Comparison of ENCODE assay signal across 13 mouse cellular contexts in genomic region chr11:70499566-70500475, GRCm38 (mm10). TPM values are rescaled to one million over a fixed set of nuclear protein-coding genes. Genes with fewer than 3 reads are reported as not detected.
A peak's percentile ranks its signal among the peaks of the same experiment; 100 is the strongest.
DNase-seq lines count a peak whose midpoint lies in the region; ATAC-seq and TF ChIP-seq lines count a peak whose summit lies in the region.
"Had no signal": no experiment of that assay in that cellular context is flagged by ENCODE, and none has a peak within 500 bp of the region (broad histone marks: within the 10 kb centered on the region; RNA-seq: fewer than 3 reads in every experiment).

No protein-coding gene starts in this region.

- H3K4me3 ChIP-seq in embryonic facial prominence, embryonic 14.5 days (ENCODE audit: low read depth, low read length): no peak overlapping the region
- no peak overlapping the region for H3K4me3 ChIP-seq in embryonic facial prominence, embryonic 10.5 days
- H3K4me3 ChIP-seq in stomach, postnatal 0 days (ENCODE audit: low read depth, low read length): no peak overlapping the region
- H3K4me3 ChIP-seq: megakaryocyte, embryonic 14.5 days had no signal

- H3K27ac ChIP-seq in embryonic facial prominence, embryonic 14.5 days (replicated peaks; ENCODE audit: low read depth, low read length): no peak overlapping the region
- no peak overlapping the region for H3K27ac ChIP-seq in embryonic facial prominence, embryonic 10.5 days (replicated peaks)
- no peak overlapping the region for H3K27ac ChIP-seq in stomach, postnatal 0 days (replicated peaks)

- ATAC-seq in embryonic facial prominence, embryonic 14.5 days (ENCODE audit: low read depth): no peak
- ATAC-seq in stomach, postnatal 0 days (ENCODE audit: low FRiP score, low TSS enrichment): peak; percentile 19
- no peak for ATAC-seq in megakaryocyte, adult 5-6 weeks (ENCODE audit: poor library complexity, severe bottlenecking)

- no peaks in the 10 kb centered on the region for H3K9me3 ChIP-seq in embryonic facial prominence, embryonic 14.5 days (ENCODE audit: control insufficient read depth, low read length)
- no peaks in the 10 kb centered on the region for H3K9me3 ChIP-seq in embryonic facial prominence, embryonic 10.5 days
- no peaks in the 10 kb centered on the region for H3K9me3 ChIP-seq in stomach, postnatal 0 days (ENCODE audit: control insufficient read depth, low read length)
- H3K9me3 ChIP-seq: megakaryocyte, embryonic 14.5 days had no signal

- H3K27me3 ChIP-seq in embryonic facial prominence, embryonic 14.5 days (replicated peaks; ENCODE audit: control insufficient read depth, insufficient read depth, low read length): no peaks in the 10 kb centered on the region
- H3K27me3 ChIP-seq in embryonic facial prominence, embryonic 10.5 days (replicated peaks; ENCODE audit: low read depth, poor library complexity, severe bottlenecking): no peaks in the 10 kb centered on the region
- no peaks in the 10 kb centered on the region for H3K27me3 ChIP-seq in stomach, postnatal 0 days (ENCODE audit: control insufficient read depth, insufficient read depth, low read length)

- H3K9ac ChIP-seq in embryonic facial prominence, embryonic 14.5 days (ENCODE audit: low read depth, low read length): no peak overlapping the region
- H3K9ac ChIP-seq in stomach, postnatal 0 days (ENCODE audit: low read length): no peak overlapping the region

- H3K4me1 ChIP-seq in embryonic facial prominence, embryonic 14.5 days (ENCODE audit: control insufficient read depth, insufficient read depth, low read length): no peaks in the 10 kb centered on the region
- H3K4me1 ChIP-seq in embryonic facial prominence, embryonic 10.5 days: no peaks in the 10 kb centered on the region
- no peaks in the 10 kb centered on the region for H3K4me1 ChIP-seq in stomach, postnatal 0 days (replicated peaks; ENCODE audit: control insufficient read depth, insufficient read depth)

- WGBS in embryonic facial prominence, embryonic 14.5 days: 69% methylated on average over 14 of the region's 14 CpGs
- 77% methylated on average over 14 of the region's 14 CpGs for WGBS in embryonic facial prominence, embryonic 10.5 days
- 55% methylated on average over 14 of the region's 14 CpGs for WGBS in stomach, postnatal 0 days

- no peak for TF ChIP-seq EP300 in stomach, postnatal 0 days (optimal IDR thresholded peaks at IDR 0.05)

- H3K4me2 ChIP-seq in embryonic facial prominence, embryonic 14.5 days (ENCODE audit: low read depth, low read length): no peak overlapping the region
- H3K4me2 ChIP-seq in stomach, postnatal 0 days (replicated peaks; ENCODE audit: low read depth): no peak overlapping the region

- no peaks in the 10 kb centered on the region for H3K36me3 ChIP-seq in embryonic facial prominence, embryonic 14.5 days (ENCODE audit: control insufficient read depth, insufficient read depth, low read length)
- no peaks in the 10 kb centered on the region for H3K36me3 ChIP-seq in embryonic facial prominence, embryonic 10.5 days (replicated peaks)
- H3K36me3 ChIP-seq in stomach, postnatal 0 days (ENCODE audit: control insufficient read depth, insufficient read depth, low read length): no peaks in the 10 kb centered on the region

- peak; percentile 22 for DNase-seq in embryonic facial prominence, embryonic 14.5 days (ENCODE audit: low spot score)
- no peak for DNase-seq in embryonic facial prominence, embryonic 10.5 days (ENCODE audit: low spot score)
- DNase-seq in urinary bladder, postnatal 14 days (ENCODE audit: low spot score): peak; percentile 46
- DNase-seq in urinary bladder, postnatal 4 days (ENCODE audit: low spot score in 2 of 2): no peak
- peak; percentile 58 for DNase-seq in kidney, postnatal 14 days
- DNase-seq in stomach, postnatal 0 days (ENCODE audit: low spot score): no peak
- no peak for DNase-seq in right cerebral cortex, adult 2 months (ENCODE audit: low spot score in 2 of 2)
- DNase-seq: cerebellum, adult 2 months; right cerebral cortex, adult 18-20 months had no signal

- peak; percentile 66 for TF ChIP-seq CTCF in stomach, postnatal 0 days (IDR thresholded peaks at IDR 0.05; ENCODE audit: low read depth)

RNA-seq across cellular contexts. Expression of gene Tm4sf5, which starts 5.2 kb away (rescaled TPM):
- 0.52 TPM in 1 of 2 replicates, not detected in the other for polyA plus RNA-seq in embryonic facial prominence, embryonic 14.5 days (2014; fragmentation: Nextera tagmentation; extraction: Ambion mirVana)
- 0.35 and 0.77 TPM in 2 replicates for polyA plus RNA-seq in embryonic facial prominence, embryonic 10.5 days (2016; fragmentation: Nextera tagmentation; extraction: Ambion mirVana)
- polyA plus RNA-seq in stomach, postnatal 0 days (2015; fragmentation: Nextera tagmentation; extraction: Ambion mirVana): 91.8 and 104 TPM in 2 replicates
- not detected in 2 replicates for total RNA-seq in megakaryocyte, adult 5-6 weeks (2015)
- total RNA-seq in megakaryocyte, adult 5-6 weeks (2017): not detected in 2 replicates

RNA-seq across cellular contexts. Expression of gene Vmo1, which starts 14.6 kb away (rescaled TPM):
- 0.54 and 0.98 TPM in 2 replicates for polyA plus RNA-seq in embryonic facial prominence, embryonic 14.5 days (2014; fragmentation: Nextera tagmentation; extraction: Ambion mirVana)
- not detected in 2 replicates for polyA plus RNA-seq in embryonic facial prominence, embryonic 10.5 days (2016; fragmentation: Nextera tagmentation; extraction: Ambion mirVana)
- polyA plus RNA-seq in stomach, postnatal 0 days (2015; fragmentation: Nextera tagmentation; extraction: Ambion mirVana): 0.15 and 0.36 TPM in 2 replicates
- total RNA-seq in megakaryocyte, adult 5-6 weeks (2015): not detected in 2 replicates
- total RNA-seq in megakaryocyte, adult 5-6 weeks (2017): not detected in 2 replicates
- total RNA-seq: ES-E14 had no signal
- polyA plus RNA-seq: cerebellum, adult 2 months had no signal

RNA-seq across cellular contexts. Expression of gene Gltpd2, which starts 19.2 kb away (rescaled TPM):
- 0.53 and 0.84 TPM in 2 replicates for polyA plus RNA-seq in embryonic facial prominence, embryonic 14.5 days (2014; fragmentation: Nextera tagmentation; extraction: Ambion mirVana)
- 0.43 and 0.44 TPM in 2 replicates for polyA plus RNA-seq in embryonic facial prominence, embryonic 10.5 days (2016; fragmentation: Nextera tagmentation; extraction: Ambion mirVana)
- polyA plus RNA-seq in stomach, postnatal 0 days (2015; fragmentation: Nextera tagmentation; extraction: Ambion mirVana): 0.32 and 0.40 TPM in 2 replicates
- not detected in 2 replicates for total RNA-seq in megakaryocyte, adult 5-6 weeks (2015)
- total RNA-seq in megakaryocyte, adult 5-6 weeks (2017): not detected in 2 replicates
- polyA plus RNA-seq: cerebellum, adult 2 months; frontal cortex, adult 2 months had no signal

RNA-seq across cellular contexts. Expression of gene Psmb6, which starts 25.3 kb away (rescaled TPM):
- polyA plus RNA-seq in embryonic facial prominence, embryonic 14.5 days (2014; fragmentation: Nextera tagmentation; extraction: Ambion mirVana): 706 and 727 TPM in 2 replicates
- polyA plus RNA-seq in embryonic facial prominence, embryonic 10.5 days (2016; fragmentation: Nextera tagmentation; extraction: Ambion mirVana): 1,123 and 1,132 TPM in 2 replicates
- polyA plus RNA-seq in stomach, postnatal 0 days (2015; fragmentation: Nextera tagmentation; extraction: Ambion mirVana): 516 and 537 TPM in 2 replicates
- total RNA-seq in megakaryocyte, adult 5-6 weeks (2015): 112 and 144 TPM in 2 replicates
- total RNA-seq in megakaryocyte, adult 5-6 weeks (2017): 182 and 211 TPM in 2 replicates

RNA-seq across cellular contexts. Expression of gene Gm40193, which starts 32.9 kb away (rescaled TPM):
- polyA plus RNA-seq in embryonic facial prominence, embryonic 14.5 days (2014; fragmentation: Nextera tagmentation; extraction: Ambion mirVana): 1.1 and 2.7 TPM in 2 replicates
- not detected in 2 replicates for polyA plus RNA-seq in embryonic facial prominence, embryonic 10.5 days (2016; fragmentation: Nextera tagmentation; extraction: Ambion mirVana)
- polyA plus RNA-seq in stomach, postnatal 0 days (2015; fragmentation: Nextera tagmentation; extraction: Ambion mirVana): not detected in 2 replicates
- not detected in 2 replicates for total RNA-seq in megakaryocyte, adult 5-6 weeks (2015)
- total RNA-seq in megakaryocyte, adult 5-6 weeks (2017): not detected in 2 replicates
- total RNA-seq: ES-E14 had no signal
- polyA plus RNA-seq: cerebellum, adult 2 months; frontal cortex, adult 2 months had no signal

Comparison
In these comparisons a context has a peak if more than half of its experiments do, and no peak if none do; other contexts are left out.
1. DNase-seq: peak in embryonic facial prominence, embryonic 14.5 days (single experiment), urinary bladder, postnatal 14 days (single experiment) and kidney, postnatal 14 days (single experiment); none in embryonic facial prominence, embryonic 10.5 days (single experiment), urinary bladder, postnatal 4 days (0 of 2), stomach, postnatal 0 days (single experiment) and right cerebral cortex, adult 2 months (0 of 2).
2. RNA of gene Tm4sf5, which starts 5.2 kb away (polyA plus RNA-seq): 91.8 to 104 TPM in stomach, postnatal 0 days; 0.35 to 0.77 TPM in embryonic facial prominence, embryonic 10.5 days and 0.52 TPM in embryonic facial prominence, embryonic 14.5 days; every median in the first group is over 10 times any median in the second.